Mouse (Mus musculus) liver, embryonic 13.5 days (tissue): ENCODE data around the gene Scaf1. TPM values are rescaled to one million over a fixed set of nuclear protein-coding genes. Genes with fewer than 3 reads are reported as not detected.
"Not testable (repeated sequence)": the region's sequence is repeated elsewhere in the genome, so short reads cannot be mapped to it uniquely, and the experiment has no call there.

ENCODE experiments used
- ATAC-seq: fragments of 200-750 bp; cut with Nextera tagmentation; 2 replicates; pipeline ENCODE4 v1.8.0; 2017; ENCODE audit warnings: low read depth, mild to moderate bottlenecking, moderate number of reproducible peaks, moderate library complexity
- DNase-seq: peaks from one replicate; pipeline ENCODE4 v3.0.0; 2022
- H3K27ac ChIP-seq: fragments of 300-500 bp; sonication (generic); 2 replicates; pipeline ENCODE4 v1.5.1; 2015; ENCODE audit warnings: moderate library complexity, mild to moderate bottlenecking, inconsistent platforms
- H3K27me3 ChIP-seq: fragments of 300-500 bp; sonication (generic); 2 replicates; pipeline ENCODE4 v1.6.1; 2015; ENCODE audit warnings: mild to moderate bottlenecking, inconsistent platforms
- H3K36me3 ChIP-seq: fragments of 300-500 bp; sonication (generic); 2 replicates; pipeline ENCODE4 v1.6.1; 2015; ENCODE audit warnings: mild to moderate bottlenecking, inconsistent platforms
- H3K4me1 ChIP-seq: fragments of 300-500 bp; sonication (generic); replicated peaks from 2 replicates; pipeline ENCODE4 v1.6.1; 2015; ENCODE audit warnings: inconsistent platforms
- H3K4me2 ChIP-seq: fragments of 300-500 bp; sonication (generic); 2 replicates; pipeline ENCODE4 v1.6.1; 2015; ENCODE audit warnings: inconsistent platforms, mild to moderate bottlenecking, moderate library complexity
- H3K4me3 ChIP-seq: fragments of 300-500 bp; sonication (generic); replicated peaks from 2 replicates; pipeline ENCODE4 v1.5.1; 2015; ENCODE audit warnings: mild to moderate bottlenecking, inconsistent platforms
- H3K9ac ChIP-seq: fragments of 300-500 bp; sonication (generic); 2 replicates; pipeline ENCODE4 v1.6.1; 2015; ENCODE audit warnings: mild to moderate bottlenecking, inconsistent platforms
- H3K9me3 ChIP-seq: fragments of 300-500 bp; sonication (generic); replicated peaks from 2 replicates; pipeline ENCODE4 v1.6.1; 2016; ENCODE audit warnings: inconsistent platforms
- WGBS: fragments of 180-500 bp; shearing (Covaris S2); methylation state at CpG from one replicate; pipeline ENCODE4 v1.1.7; 2015; ENCODE audit not compliant: insufficient replicate concordance; 5-methylcytosine and 5-hydroxymethylcytosine counted together
- polyA plus RNA-seq: library from polyadenylated mRNA; unstranded; fragments of >200 nt; fragmentation: Nextera tagmentation; extraction: Ambion mirVana; gene quantifications from 2 replicates; pipeline ENCODE4 v1.2.1, GENCODE M21; 2015

The Scaf1 gene
- polyA plus RNA-seq, 1 experiment from 2014 or later, result 10.4 TPM

DNA sequence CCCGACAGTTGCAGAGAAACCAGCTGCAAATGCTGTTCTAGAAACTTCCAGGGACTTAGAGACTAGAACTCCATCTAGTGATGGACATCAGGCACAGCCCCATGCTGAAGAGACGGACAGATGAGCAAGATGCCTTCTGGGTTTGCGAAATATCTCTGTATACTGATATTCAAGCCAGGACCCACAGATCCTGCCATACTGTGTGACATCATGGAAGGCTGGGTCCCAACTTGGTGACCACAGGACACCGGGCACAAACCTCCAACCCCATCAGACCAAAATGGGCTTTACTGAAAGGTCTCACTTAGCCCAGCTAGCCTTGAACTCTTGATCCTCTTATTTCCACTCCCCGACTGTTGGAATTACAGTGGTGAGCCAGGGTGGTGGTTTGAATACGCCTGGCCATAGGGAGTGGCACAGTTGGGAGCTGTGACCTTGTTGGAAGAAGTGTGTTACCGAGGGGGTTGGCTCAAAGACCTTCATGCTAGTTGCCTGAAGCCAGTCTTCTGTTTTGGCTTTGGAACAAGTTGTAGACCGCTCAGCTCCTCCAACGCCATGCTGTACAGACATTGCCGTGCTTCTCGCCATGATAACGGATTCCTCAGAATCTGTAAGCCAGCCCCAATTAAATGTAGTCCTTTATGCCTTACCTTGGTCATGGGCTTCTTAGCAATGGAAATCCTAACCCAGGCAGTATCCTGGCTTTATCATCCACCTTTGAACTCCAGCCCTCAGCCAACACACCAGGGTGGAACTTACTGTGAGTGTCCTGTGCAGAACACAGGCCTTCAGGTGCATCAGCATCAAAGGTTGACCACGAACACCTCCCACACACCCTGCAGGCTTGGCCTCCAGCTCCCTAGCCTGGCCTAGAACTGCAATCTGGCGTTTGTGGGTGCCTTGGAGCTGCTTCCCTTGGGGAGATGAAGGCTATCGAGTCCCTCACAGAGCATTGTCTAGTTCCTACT lies 8.4 kb upstream of the Scaf1 start:
- 67% methylated on average over 15 of the region's 15 CpGs for WGBS
- Histone ChIP-seq H3K4me3 (no peak overlapping the region), H3K4me2 (no peak overlapping the region), H3K36me3 (peaks cover 23% of the 10 kb centered on the region), H3K9ac (no peak overlapping the region), H3K4me1 (peaks cover 18% of the 10 kb centered on the region), H3K27ac (no peak overlapping the region), H3K27me3 (peaks cover 17% of the 10 kb centered on the region), H3K9me3 (no peaks in the 10 kb centered on the region)
- no peak for DNase-seq
- ATAC-seq, result no peak

DNA sequence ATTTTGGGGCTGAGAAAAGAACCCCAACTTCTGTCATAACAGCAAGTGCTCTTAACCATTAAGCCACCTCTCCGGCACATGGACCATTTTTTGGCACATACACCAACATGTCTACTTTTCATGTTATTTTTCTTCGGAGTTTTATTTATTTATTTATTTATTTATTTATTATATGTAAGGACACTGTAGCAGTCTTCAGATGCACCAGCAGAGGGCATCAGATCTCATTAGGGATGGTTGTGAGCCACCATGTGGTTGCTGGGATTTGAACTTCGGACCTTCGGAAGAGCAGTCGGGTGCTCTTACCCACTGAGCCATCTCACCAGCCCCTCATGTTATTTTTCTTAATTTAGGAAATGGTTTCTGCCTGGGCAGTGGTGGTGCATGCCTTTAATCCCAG lies 7.5 kb upstream of the Scaf1 start:
- WGBS, result 59% methylated on average over 5 of the region's 5 CpGs
- not testable (repeated sequence) for DNase-seq, H3K4me3 ChIP-seq, ATAC-seq, H3K9me3 ChIP-seq, H3K27ac ChIP-seq, H3K4me2 ChIP-seq, H3K9ac ChIP-seq
- Histone ChIP-seq H3K4me1 (peaks cover 27% of the 10 kb centered on the region), H3K27me3 (peaks cover 25% of the 10 kb centered on the region), H3K36me3 (peaks cover 15% of the 10 kb centered on the region)

DNA sequence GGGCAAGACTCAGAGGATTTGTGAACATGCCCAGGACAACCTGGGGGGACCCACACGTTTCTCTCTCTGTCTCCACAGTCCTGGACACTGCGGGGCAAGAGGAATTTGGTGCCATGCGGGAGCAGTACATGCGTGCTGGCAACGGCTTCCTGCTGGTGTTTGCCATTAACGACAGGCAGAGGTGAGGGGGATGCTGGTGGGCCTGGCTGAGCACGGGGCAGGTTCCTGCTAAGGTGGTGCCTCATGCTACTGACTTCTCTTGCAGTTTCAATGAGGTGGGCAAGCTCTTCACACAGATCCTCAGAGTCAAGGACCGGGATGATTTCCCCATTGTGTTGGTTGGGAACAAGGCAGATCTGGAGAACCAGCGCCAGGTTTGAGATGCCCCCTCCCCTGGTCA lies 4.1 kb upstream of the Scaf1 start:
- DNase-seq (no peak), ATAC-seq (no peak)
- WGBS, result 63% methylated on average over 9 of the region's 9 CpGs
- H3K36me3 ChIP-seq, result no peaks in the 10 kb centered on the region
- no peak overlapping the region for H3K9ac ChIP-seq
- H3K27me3 ChIP-seq, result peaks cover 33% of the 10 kb centered on the region
- no peaks in the 10 kb centered on the region for H3K9me3 ChIP-seq
- no peak overlapping the region for H3K4me2 ChIP-seq
- H3K27ac ChIP-seq, result no peak overlapping the region
- peaks cover 33% of the 10 kb centered on the region for H3K4me1 ChIP-seq
- H3K4me3 ChIP-seq, result no peak overlapping the region

DNA sequence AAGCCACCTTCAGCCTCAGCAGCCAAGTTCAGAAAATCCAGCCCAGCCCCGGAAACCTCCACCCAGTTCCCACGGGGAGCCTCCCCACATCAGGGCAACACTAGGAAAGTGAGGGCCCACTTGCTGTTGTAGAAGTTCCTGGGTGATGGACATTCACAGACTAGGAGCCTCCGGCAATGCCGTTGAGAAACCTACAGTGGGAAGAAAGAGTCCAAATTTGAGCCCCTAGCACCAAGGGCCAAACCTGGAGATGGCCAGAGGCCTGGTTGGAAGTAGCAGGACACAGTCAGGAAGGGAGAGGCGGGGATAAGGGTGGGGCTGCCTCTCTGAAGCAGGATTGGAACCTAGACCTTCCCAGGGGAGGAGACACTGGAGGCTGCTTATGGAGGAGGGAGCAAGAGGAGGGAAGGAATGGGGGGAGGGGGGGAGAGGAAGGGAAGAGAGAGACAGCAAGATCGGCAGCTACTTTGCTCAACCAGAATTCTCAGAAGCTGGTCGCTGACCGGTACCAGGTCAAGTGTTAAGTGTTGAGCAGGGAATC lies 2.9 kb upstream of the Scaf1 start:
- ATAC-seq (no peak), DNase-seq (no peak)
- Histone ChIP-seq H3K4me1 (peaks cover 43% of the 10 kb centered on the region), H3K27ac (peak overlapping the region; percentile 40), H3K36me3 (no peaks in the 10 kb centered on the region), H3K4me2 (peak overlapping the region; percentile 97), H3K9me3 (no peaks in the 10 kb centered on the region), H3K4me3 (peak overlapping the region; percentile 92; the same call in 1 of the 2 replicates), H3K9ac (peak overlapping the region; percentile 40; the same call in 1 of the 2 replicates), H3K27me3 (peaks cover 33% of the 10 kb centered on the region)
- 25% methylated on average over 8 of the region's 8 CpGs for WGBS

DNA sequence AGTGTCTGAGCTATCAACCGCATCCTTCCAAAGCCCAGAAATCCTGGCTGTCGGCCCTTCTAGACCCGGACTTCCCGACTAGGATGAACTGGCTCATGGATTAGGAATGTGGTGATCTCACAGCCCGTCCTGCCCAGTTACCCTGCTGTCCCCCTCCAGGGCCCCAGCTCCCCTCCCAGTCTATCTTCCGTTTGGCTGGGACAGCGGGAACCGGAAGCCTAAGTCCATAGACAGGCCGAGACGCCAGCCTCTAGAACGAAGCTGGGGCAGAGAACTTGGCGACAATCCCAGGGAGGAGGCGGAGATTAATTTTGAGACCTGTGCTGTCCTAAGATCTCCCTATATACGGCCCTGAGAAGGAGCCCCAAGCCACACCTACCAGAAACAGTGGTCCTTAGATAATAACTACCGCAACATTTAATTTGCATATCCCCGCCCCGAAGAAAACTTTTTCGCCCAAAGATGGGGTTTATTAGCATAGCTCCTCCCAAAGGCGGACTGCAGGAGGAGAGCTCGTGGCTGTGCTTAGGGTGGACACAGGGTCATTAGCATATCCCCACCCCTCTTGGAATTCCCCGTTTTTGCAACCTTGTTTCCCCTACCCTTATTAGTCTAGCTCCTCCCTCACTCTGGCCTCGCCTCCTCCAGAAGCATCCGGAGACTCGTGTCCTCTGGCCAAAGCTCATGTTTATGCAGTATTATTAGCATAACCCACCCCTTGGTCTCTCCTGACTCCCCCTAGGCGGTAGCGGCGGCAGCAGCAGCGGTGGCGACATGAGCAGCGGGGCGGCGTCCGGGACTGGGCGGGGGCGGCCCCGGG lies 1.3 kb upstream of the Scaf1 start, which contains the start of gene Rras:
TSS of gene Rras (plus strand) at position 720 of the 820 bp plus-strand sequence.
- Histone ChIP-seq H3K9me3 (no peaks in the 10 kb centered on the region), H3K4me3 (peak within 1 kb of the TSS; percentile 92), H3K4me1 (peaks cover 58% of the 10 kb centered on the region), H3K27me3 (peaks cover 33% of the 10 kb centered on the region), H3K27ac (peak within 1 kb of the TSS; percentile 97), H3K36me3 (peaks cover 16% of the 10 kb centered on the region), H3K4me2 (peak within 1 kb of the TSS; percentile 97), H3K9ac (peak within 1 kb of the TSS; percentile 96)
- WGBS, result under 1% methylated on average over 34 of the region's 36 CpGs
- ATAC-seq (peak; percentile 86), DNase-seq (peak; percentile 95)

DNA sequence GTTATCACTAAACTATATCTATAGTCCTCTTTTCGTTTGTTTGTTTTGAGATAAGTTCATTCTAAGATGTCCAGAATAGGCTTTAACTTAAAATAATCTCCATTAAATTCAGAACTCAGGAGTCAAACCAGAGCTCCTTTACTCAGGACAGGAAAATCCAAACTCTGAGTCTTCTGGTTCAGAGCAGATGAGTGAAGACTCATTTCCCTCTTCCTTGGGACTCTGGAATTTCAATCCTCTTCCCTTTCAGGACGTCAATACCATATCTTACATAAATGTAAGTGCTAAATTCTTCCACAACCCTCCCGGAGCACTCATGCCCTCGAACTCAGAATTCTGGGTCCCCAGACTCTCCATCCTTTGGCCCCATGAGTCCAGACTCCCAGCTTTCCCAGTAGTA lies 598 bp upstream of the Scaf1 start:
- Histone ChIP-seq H3K27ac (peak overlapping the region; percentile 97), H3K4me3 (peak overlapping the region; percentile 92), H3K9me3 (no peaks in the 10 kb centered on the region), H3K4me2 (peak overlapping the region; percentile 97), H3K27me3 (peaks cover 33% of the 10 kb centered on the region), H3K9ac (peak overlapping the region; percentile 96), H3K4me1 (peaks cover 60% of the 10 kb centered on the region), H3K36me3 (peaks cover 23% of the 10 kb centered on the region)
- no peak for DNase-seq
- under 1% methylated on average over 4 of the region's 4 CpGs for WGBS
- no peak for ATAC-seq

DNA sequence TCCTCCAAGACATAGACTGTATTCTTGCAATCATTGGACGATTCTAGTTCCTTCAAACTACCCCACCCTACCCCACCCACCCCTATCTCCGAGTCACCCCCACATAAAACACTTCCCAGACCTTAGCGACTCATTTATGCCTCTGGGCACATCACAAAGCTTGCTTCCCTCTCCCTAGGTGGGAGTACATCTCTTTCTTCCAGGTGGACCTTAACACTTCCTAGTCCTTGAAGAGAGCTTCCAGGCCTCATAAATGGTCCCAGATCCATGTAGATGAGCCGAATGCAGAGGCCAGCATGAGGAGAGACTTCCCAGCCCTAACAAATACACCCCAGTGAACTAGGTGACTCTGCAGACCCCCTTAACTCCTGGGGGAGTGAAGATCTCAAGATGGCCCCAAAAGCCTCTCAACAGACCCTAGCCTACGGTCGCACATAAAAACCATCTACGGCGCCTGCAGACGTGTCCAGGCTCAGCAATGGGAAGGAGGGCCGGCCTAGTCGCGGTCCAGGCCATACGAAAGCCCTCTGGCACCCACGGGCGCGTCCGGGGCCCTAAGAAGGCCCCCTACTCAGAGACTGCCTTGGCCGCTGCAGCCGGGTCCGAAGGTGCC lies 713 bp downstream of the Scaf1 start:
- WGBS, result under 1% methylated on average over 20 of the region's 20 CpGs
- peak overlapping the region; percentile 92 for H3K4me3 ChIP-seq
- H3K27me3 ChIP-seq, result peaks cover 25% of the 10 kb centered on the region
- H3K27ac ChIP-seq, result peak overlapping the region; percentile 97
- H3K36me3 ChIP-seq, result peaks cover 36% of the 10 kb centered on the region
- H3K9ac ChIP-seq, result peak overlapping the region; percentile 96
- ATAC-seq (no peak), DNase-seq (no peak)
- H3K4me1 ChIP-seq, result peaks cover 60% of the 10 kb centered on the region
- H3K9me3 ChIP-seq, result no peaks in the 10 kb centered on the region
- peak overlapping the region; percentile 97 for H3K4me2 ChIP-seq

DNA sequence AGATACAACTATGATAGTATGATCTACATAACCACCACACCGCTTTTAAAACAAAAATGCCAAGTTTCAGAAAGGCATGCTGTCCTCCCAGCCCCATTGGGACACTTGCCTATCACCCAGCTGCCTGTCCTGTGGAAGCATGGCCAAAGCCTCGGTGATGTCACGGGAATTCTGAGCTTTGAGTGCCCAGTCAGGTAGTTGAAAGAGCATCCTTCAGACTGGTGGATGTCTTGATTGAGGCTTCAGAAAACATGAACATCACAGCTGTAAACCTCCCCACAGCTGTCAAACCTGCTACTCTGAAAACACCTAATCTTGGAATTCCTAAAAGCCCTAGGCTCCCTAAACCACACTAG lies 2.1 kb downstream of the Scaf1 start:
- 93% methylated on average over 3 of the region's 3 CpGs for WGBS
- Histone ChIP-seq H3K4me1 (peaks cover 63% of the 10 kb centered on the region), H3K27ac (peak overlapping the region; percentile 97)

DNA sequence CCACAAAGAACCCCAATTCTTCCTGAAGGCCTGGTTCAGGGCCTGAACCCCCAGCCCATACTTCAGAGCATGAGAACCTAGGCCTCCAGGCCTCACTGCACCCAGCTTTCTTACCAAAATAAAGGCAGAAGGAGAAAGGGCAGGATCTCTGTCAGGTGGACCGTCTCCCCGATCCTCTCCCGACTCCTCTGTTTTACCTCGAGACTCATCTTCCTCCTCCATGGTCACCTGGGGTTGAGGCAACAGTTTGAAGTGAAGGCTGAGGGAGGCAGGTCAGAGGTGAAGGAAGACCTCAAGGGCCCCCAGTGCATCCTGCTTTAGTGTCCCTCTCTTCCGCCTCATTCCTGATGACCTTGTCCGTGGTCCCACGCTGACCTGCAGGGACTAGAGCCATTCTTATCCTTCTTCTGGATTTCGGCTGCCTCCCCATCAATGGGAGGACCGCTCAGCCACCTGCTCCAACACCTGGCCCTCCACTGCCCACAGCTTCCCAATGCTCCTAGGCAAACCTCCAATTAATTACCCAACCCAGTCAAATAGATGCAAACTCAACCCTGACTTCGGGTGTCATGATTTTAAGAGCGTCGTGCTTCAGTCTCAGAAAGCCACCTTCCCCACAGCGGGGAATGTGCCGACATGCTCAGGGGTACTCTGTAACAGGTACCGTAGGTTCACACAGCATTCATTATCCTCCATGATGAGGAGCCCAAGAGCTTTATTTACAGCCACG lies 2.6 kb downstream of the Scaf1 start:
- Histone ChIP-seq H3K9me3 (no peaks in the 10 kb centered on the region), H3K27me3 (peaks cover 6% of the 10 kb centered on the region), H3K4me2 (peak overlapping the region; percentile 28), H3K4me3 (no peak overlapping the region), H3K27ac (peak overlapping the region; percentile 97), H3K36me3 (peaks cover 55% of the 10 kb centered on the region), H3K9ac (peak overlapping the region; percentile 96), H3K4me1 (peaks cover 57% of the 10 kb centered on the region)
- 90% methylated on average over 16 of the region's 16 CpGs for WGBS
- ATAC-seq, result no peak
- no peak for DNase-seq

More for the DNA sequence above, 2.1 kb downstream of the Scaf1 start:
- 0 out of 2 replicates have a peak overlapping the region, but pooled peaks have one; percentile 92 for H3K4me3 ChIP-seq
- peaks cover 50% of the 10 kb centered on the region for H3K36me3 ChIP-seq
- ATAC-seq (no peak), DNase-seq (no peak)
- H3K9me3 ChIP-seq, result no peaks in the 10 kb centered on the region
- H3K4me2 ChIP-seq, result peak overlapping the region; percentile 97; the same call in 1 of the 2 replicates
- H3K27me3 ChIP-seq, result peaks cover 11% of the 10 kb centered on the region
- peak overlapping the region; percentile 96; the same call in 1 of the 2 replicates for H3K9ac ChIP-seq

DNA sequence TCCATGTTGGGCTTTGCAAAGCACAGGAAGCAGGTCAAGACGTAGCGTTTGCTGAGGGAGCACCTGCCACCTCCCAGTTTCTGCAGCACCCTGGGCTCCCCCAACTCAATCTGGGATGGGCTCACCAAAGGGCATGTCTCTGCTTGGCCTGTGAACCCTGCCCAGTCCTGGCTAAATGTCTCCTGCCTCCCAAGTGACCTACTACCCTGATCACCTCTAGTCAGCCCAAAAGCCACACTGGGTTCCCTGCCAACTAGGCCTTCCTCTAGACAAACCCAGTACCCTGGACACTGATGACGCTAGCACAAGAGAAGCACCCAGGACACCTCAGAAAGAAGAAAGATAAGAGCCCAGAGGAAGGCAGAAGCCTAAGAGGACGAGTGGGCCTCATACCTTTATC lies 3.3 kb downstream of the Scaf1 start:
- WGBS, result 65% methylated on average over 4 of the region's 4 CpGs
- DNase-seq (no peak), ATAC-seq (no peak)
- peak overlapping the region; percentile 97 for H3K27ac ChIP-seq
- peaks cover 50% of the 10 kb centered on the region for H3K4me1 ChIP-seq
- H3K4me2 ChIP-seq, result peak overlapping the region; percentile 28
- peaks cover 62% of the 10 kb centered on the region for H3K36me3 ChIP-seq
- no peaks in the 10 kb centered on the region for H3K27me3 ChIP-seq
- no peaks in the 10 kb centered on the region for H3K9me3 ChIP-seq
- peak overlapping the region; percentile 96 for H3K9ac ChIP-seq
- no peak overlapping the region for H3K4me3 ChIP-seq
